Mouse (Mus musculus) MEL (cell line): ENCODE results near the gene Dnase2b.

Experiments
- CTCF ChIP-seq, 3 experiments: IDR thresholded peaks in 2 of 3; conservative IDR thresholded peaks in 1 of 3; 2 replicates each; pipeline ENCODE4 v1.5.1; 2011 to 2012; ENCODE audit warnings: low read length in 3 of 3, low read depth in 2 of 3, mild to moderate bottlenecking in 2 of 3, improper control_type of control experiment in 1 of 3, inconsistent platforms in 1 of 3, mixed read lengths in 1 of 3, moderate library complexity in 1 of 3; ENCODE audit not compliant: control insufficient read depth in 1 of 3, insufficient read depth in 1 of 3, poor library complexity in 1 of 3, severe bottlenecking in 1 of 3
- EP300 ChIP-seq, 2 experiments: IDR thresholded peaks; 2 replicates each; pipeline ENCODE4 v1.6.1; 2011; ENCODE audit warnings: improper control_type of control experiment in 2 of 2, low read length in 2 of 2, low read depth in 1 of 2, mild to moderate bottlenecking in 1 of 2
- MEF2A ChIP-seq: IDR thresholded peaks from 2 replicates; pipeline ENCODE4 v1.6.1; 2014; ENCODE audit warnings: low read depth, mild to moderate bottlenecking, inconsistent platforms, low read length, improper control_type of control experiment; ENCODE audit not compliant: poor library complexity, insufficient replicate concordance, severe bottlenecking; ENCODE audit errors: extremely low read depth
- MYB ChIP-seq: IDR thresholded peaks from 2 replicates; pipeline ENCODE4 v1.6.1; 2011; ENCODE audit warnings: mild to moderate bottlenecking, low read depth, low read length, improper control_type of control experiment
- UBTF ChIP-seq: IDR thresholded peaks from 2 replicates; pipeline ENCODE4 v1.6.1; 2012; ENCODE audit warnings: low read depth, mild to moderate bottlenecking, inconsistent platforms, low read length, improper control_type of control experiment, moderate library complexity, borderline replicate concordance; ENCODE audit not compliant: insufficient read depth
- ZMIZ1 ChIP-seq: IDR thresholded peaks from 2 replicates; pipeline ENCODE4 v1.6.1; 2012; ENCODE audit warnings: low read depth, mild to moderate bottlenecking, inconsistent platforms, low read length, improper control_type of control experiment, moderate library complexity
- ZNF384 ChIP-seq: IDR thresholded peaks from 2 replicates; pipeline ENCODE4 v1.6.1; 2012; ENCODE audit warnings: low read depth, mild to moderate bottlenecking, inconsistent platforms, low read length, improper control_type of control experiment

- TF ChIP-seq ZNF384 (no peak), MYB (no peak), UBTF (no peak), EP300 (IDR thresholded peaks at IDR 0.05; ENCODE audit: low read depth in 1 of 2, low read length in 2 of 2) (no peak), CTCF (IDR thresholded peaks at IDR 0.05 in 2 of 3, conservative IDR thresholded peaks at IDR 0.05 in 1 of 3; ENCODE audit: control insufficient read depth in 1 of 3, insufficient read depth in 1 of 3, low read depth in 2 of 3, low read length in 3 of 3, poor library complexity in 1 of 3, severe bottlenecking in 1 of 3) (no peak), MEF2A (no peak), ZMIZ1 (no peak)
Observed at GRCm38 (mm10) chr3:146567366-146567765, 48.0 kb downstream of the Dnase2b start.
